ENCODE assay signal across 27 mouse cellular contexts in genomic region chr17:78352500-78352855, GRCm38 (mm10).
DNase-seq lines count a peak whose midpoint lies in the region; ATAC-seq and TF ChIP-seq lines count a peak whose summit lies in the region.
"Had no signal": no experiment of that assay in that cellular context is flagged by ENCODE, and none has a peak within 500 bp of the region (broad histone marks: within the 10 kb centered on the region; RNA-seq: fewer than 3 reads in every experiment).

No protein-coding gene starts in this region.

- H3K9ac ChIP-seq in heart, embryonic 14.5 days (ENCODE audit: low read length), result no peak overlapping the region
- H3K9ac ChIP-seq: embryonic facial prominence, embryonic 13.5 days; forebrain, embryonic 12.5 days; hindbrain, embryonic 15.5 days; intestine, embryonic 15.5 days; limb, embryonic 12.5 days; liver, embryonic 15.5 days; lung, embryonic 14.5 days; midbrain, embryonic 15.5 days had no signal

- intact Hi-C loops in heart, postnatal 14 days (cut with DNase I), result no loop called here
- intact Hi-C loops in left cerebral cortex, adult 2 months (cut with DNase I), result no loop called here

- 75% methylated on average over 3 of the region's 3 CpGs for WGBS in heart, embryonic 14.5 days

- H3K36me3 ChIP-seq in heart, embryonic 14.5 days (ENCODE audit: control insufficient read depth, insufficient read depth, low read length), result peaks cover 18% of the 10 kb centered on the region; the same call in 1 of the 2 replicates
- H3K36me3 ChIP-seq: liver, embryonic 15.5 days; midbrain, embryonic 15.5 days had no signal

- peaks cover 15 to 17% of the 10 kb centered on the region in 2 experiments; a peak in 3 of 4 replicates for H3K4me1 ChIP-seq in heart, embryonic 14.5 days (ENCODE audit: control insufficient read depth in 2 of 2, insufficient read depth in 2 of 2, low read length in 2 of 2)
- H3K4me1 ChIP-seq: intestine, embryonic 15.5 days; liver, embryonic 15.5 days had no signal

- H3K27ac ChIP-seq in heart, embryonic 14.5 days (replicated peaks in 1 of 2; ENCODE audit: control insufficient read depth in 1 of 2, insufficient read depth in 1 of 2, low read depth in 2 of 2, low read length in 2 of 2), result no peak overlapping the region
- H3K27ac ChIP-seq in left cerebral cortex, adult 2 months, result no peak overlapping the region
- H3K27ac ChIP-seq: embryonic facial prominence, embryonic 13.5 days; forebrain, embryonic 12.5 days; hindbrain, embryonic 10.5 days; hindbrain, embryonic 15.5 days; intestine, embryonic 15.5 days; limb, embryonic 12.5 days; liver, embryonic 15.5 days; midbrain, embryonic 10.5 days; midbrain, embryonic 15.5 days had no signal

- no peaks in the 10 kb centered on the region for H3K27me3 ChIP-seq in heart, embryonic 14.5 days (ENCODE audit: control insufficient read depth, insufficient read depth, low read length)
- H3K27me3 ChIP-seq: CH12.LX; embryonic facial prominence, embryonic 13.5 days; hindbrain, embryonic 15.5 days; intestine, embryonic 15.5 days; limb, embryonic 12.5 days; liver, embryonic 15.5 days; midbrain, embryonic 15.5 days had no signal

- no peak for ATAC-seq in heart, embryonic 14.5 days (ENCODE audit: insufficient number of reproducible peaks, insufficient read depth, low FRiP score, low read depth)
- ATAC-seq in erythroid progenitor cell, adult 5-6 weeks (replicated peaks; ENCODE audit: low FRiP score, poor library complexity, severe bottlenecking), result no peak
- ATAC-seq: intestine, embryonic 15.5 days; midbrain, embryonic 15.5 days had no signal

- H3K4me3 ChIP-seq in heart, embryonic 14.5 days (ENCODE audit: control insufficient read depth in 1 of 2, insufficient read depth in 1 of 2, low read depth in 1 of 2, low read length in 2 of 2), result no peak overlapping the region
- no peak overlapping the region for H3K4me3 ChIP-seq in left cerebral cortex, adult 2 months
- H3K4me3 ChIP-seq: embryonic facial prominence, embryonic 13.5 days; forebrain, embryonic 12.5 days; hindbrain, embryonic 10.5 days; hindbrain, embryonic 15.5 days; intestine, embryonic 15.5 days; limb, embryonic 12.5 days; liver, embryonic 15.5 days; midbrain, embryonic 10.5 days; midbrain, embryonic 15.5 days had no signal

- no peaks in the 10 kb centered on the region for H3K9me3 ChIP-seq in heart, embryonic 14.5 days (ENCODE audit: control insufficient read depth, low read length)
- H3K9me3 ChIP-seq: embryonic facial prominence, embryonic 13.5 days; forebrain, embryonic 12.5 days; hindbrain, embryonic 10.5 days; hindbrain, embryonic 15.5 days; intestine, embryonic 15.5 days; limb, embryonic 12.5 days; liver, embryonic 15.5 days; midbrain, embryonic 10.5 days; midbrain, embryonic 15.5 days had no signal

- TF ChIP-seq CTCF in left cerebral cortex, adult 2 months (IDR thresholded peaks at IDR 0.05), result no peak

- DNase-seq in heart, postnatal 14 days, result no peak
- peak; percentile 31 to 39 for DNase-seq in thymus, postnatal 10 days (ENCODE audit: low spot score in 2 of 2)
- DNase-seq in thymus, adult 18-20 months, result no peak
- DNase-seq in induced T-regulatory cell, adult 2 months (ENCODE audit: low read depth), result peak; percentile 68
- DNase-seq in thymus, postnatal 14 days, result peak; percentile 45
- DNase-seq in left cerebral cortex, adult 2 months (ENCODE audit: extremely low spot score in 1 of 2, low spot score in 2 of 2), result no peak
- DNase-seq: adrenal gland, postnatal 10 days; cerebellum, adult 11-12 months; cerebellum, postnatal 10 days; gastrocnemius, postnatal 10 days; layer of hippocampus, adult 9-11 months; lung, embryonic 14.5 days; lung, postnatal 14 days; right cerebral cortex, adult 18-20 months; right cerebral cortex, postnatal 4 days had no signal

- peak overlapping the region; percentile 16; the same call in 1 of the 2 replicates for H3K4me2 ChIP-seq in heart, embryonic 14.5 days (ENCODE audit: low read length)
- H3K4me2 ChIP-seq: embryonic facial prominence, embryonic 13.5 days; forebrain, embryonic 12.5 days; hindbrain, embryonic 15.5 days; intestine, embryonic 15.5 days; limb, embryonic 12.5 days; liver, embryonic 15.5 days; lung, embryonic 14.5 days; midbrain, embryonic 15.5 days had no signal

Comparison
In these comparisons a context has a peak if more than half of its experiments do, and no peak if none do; other contexts are left out.
1. DNase-seq: peak in thymus, postnatal 10 days (2 of 2), induced T-regulatory cell, adult 2 months (single experiment) and thymus, postnatal 14 days (single experiment); none in heart, postnatal 14 days (0 of 2), thymus, adult 18-20 months (0 of 2) and left cerebral cortex, adult 2 months (0 of 2).